Mouse (Mus musculus): ENCODE measurements around the gene Gm10282. TPM values are rescaled to one million over a fixed set of nuclear protein-coding genes. Genes with fewer than 3 reads are reported as not detected.

Gm10282 gene
- polyA plus RNA-seq, 1 experiment from 2014 or later, result 23.1 TPM

DNA sequence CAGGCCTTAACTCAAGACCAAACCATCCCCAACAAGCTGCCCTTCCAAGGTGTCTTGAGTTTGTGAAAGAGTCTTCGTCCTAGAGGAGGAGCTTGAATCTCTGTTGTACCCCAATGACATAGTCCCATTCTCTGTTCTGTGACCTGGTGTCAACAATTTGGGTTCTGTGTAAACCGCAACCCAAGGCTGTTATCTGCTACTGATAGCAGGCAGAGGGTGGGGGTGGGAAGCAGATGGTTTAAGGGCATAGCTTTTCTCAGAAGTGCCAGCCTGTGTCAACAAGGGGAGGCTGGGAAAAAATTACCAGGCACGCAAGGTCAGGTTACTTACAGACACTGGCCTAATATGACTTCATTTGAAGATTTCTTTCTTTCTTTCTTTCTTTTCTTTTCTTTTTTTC is 27.8 kb downstream of the Gm10282 start:
- no peaks in the 10 kb centered on the region for H3K27me3 ChIP-seq (replicated peaks; ENCODE audit: control insufficient read depth, insufficient read depth, low read length)
- H3K27ac ChIP-seq (replicated peaks; ENCODE audit: low read depth, low read length), result no peak overlapping the region
- WGBS, result 73% methylated on average over 3 of the region's 3 CpGs
- no peaks in the 10 kb centered on the region for H3K36me3 ChIP-seq (ENCODE audit: control insufficient read depth, insufficient read depth, low read length)
- no peak for ATAC-seq (ENCODE audit: low read depth)
- no peak overlapping the region for H3K4me2 ChIP-seq (ENCODE audit: low read depth, low read length)
- H3K4me1 ChIP-seq (ENCODE audit: control insufficient read depth, insufficient read depth, low read length), result no peaks in the 10 kb centered on the region
- H3K9me3 ChIP-seq (ENCODE audit: control insufficient read depth, low read length), result no peaks in the 10 kb centered on the region
- H3K4me3 ChIP-seq (ENCODE audit: low read depth, low read length), result no peak overlapping the region
- H3K9ac ChIP-seq (ENCODE audit: low read depth, low read length), result no peak overlapping the region
- DNase-seq (ENCODE audit: low spot score), result no peak

DNA sequence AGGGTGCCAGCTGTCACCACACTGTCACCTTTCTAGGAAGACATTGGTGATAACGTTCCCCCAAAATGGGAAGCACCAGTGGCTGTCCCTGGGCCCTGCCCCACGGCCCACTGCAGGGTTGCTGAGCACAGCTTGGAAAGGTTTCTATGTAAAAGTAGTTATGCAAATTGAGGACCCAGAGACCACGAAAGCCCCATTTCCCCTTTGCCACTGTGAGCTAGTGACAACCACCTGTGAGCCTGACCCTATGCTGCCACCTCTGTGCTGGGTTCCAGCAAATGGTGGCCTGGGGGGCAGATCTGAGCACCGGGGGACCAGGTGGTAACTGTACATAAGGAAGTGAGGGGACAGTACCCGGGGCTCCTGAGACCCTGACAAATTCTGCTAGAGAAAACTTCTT is 31.3 kb downstream of the Gm10282 start:
- no peak overlapping the region for H3K4me3 ChIP-seq (ENCODE audit: low read depth, low read length)
- no peaks in the 10 kb centered on the region for H3K9me3 ChIP-seq (ENCODE audit: control insufficient read depth, low read length)
- 77% methylated on average over 5 of the region's 5 CpGs for WGBS
- H3K36me3 ChIP-seq (ENCODE audit: control insufficient read depth, insufficient read depth, low read length), result no peaks in the 10 kb centered on the region
- no peaks in the 10 kb centered on the region for H3K27me3 ChIP-seq (replicated peaks; ENCODE audit: control insufficient read depth, insufficient read depth, low read length)
- H3K9ac ChIP-seq (ENCODE audit: low read depth, low read length), result no peak overlapping the region
- no peak overlapping the region for H3K4me2 ChIP-seq (ENCODE audit: low read depth, low read length)
- H3K27ac ChIP-seq (replicated peaks; ENCODE audit: low read depth, low read length), result no peak overlapping the region
- no peak for DNase-seq (ENCODE audit: low spot score)
- H3K4me1 ChIP-seq (ENCODE audit: control insufficient read depth, insufficient read depth, low read length), result no peaks in the 10 kb centered on the region
- no peak for ATAC-seq (ENCODE audit: low read depth)

DNA sequence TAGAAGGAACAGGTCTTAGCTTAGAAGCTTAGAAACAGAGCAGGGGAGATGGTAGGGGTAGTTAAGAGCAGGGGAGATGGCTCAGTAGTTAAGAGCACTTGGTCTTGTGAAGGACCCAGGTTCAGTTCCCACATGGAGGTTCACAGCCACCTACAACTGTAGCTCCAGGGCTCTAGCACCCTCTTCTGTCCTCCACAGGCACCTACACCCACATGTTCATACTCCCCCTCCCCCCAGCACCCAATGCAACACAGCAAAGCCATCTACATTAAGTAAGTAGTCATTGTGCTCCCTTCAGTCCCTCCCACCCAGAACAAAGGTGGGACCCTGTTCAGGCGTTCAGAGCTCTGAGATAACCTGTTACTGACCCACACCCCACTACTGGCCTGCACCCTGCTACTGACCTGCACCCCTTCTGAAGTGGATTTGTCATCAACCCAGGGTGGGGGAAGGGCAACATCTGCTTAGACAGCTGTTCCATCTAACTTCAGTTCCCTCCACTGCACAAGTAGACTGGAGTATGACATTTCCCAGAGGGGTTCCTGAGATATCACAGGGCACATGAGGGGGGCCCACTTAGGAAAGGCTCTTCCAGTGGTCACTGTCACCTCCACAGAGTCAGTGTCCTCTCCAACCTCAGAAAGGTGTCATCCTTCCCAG is 31.8 kb downstream of the Gm10282 start:
- ATAC-seq (ENCODE audit: low read depth), result no peak
- Histone ChIP-seq H3K4me1 (ENCODE audit: control insufficient read depth, insufficient read depth, low read length) (no peaks in the 10 kb centered on the region), H3K27ac (replicated peaks; ENCODE audit: low read depth, low read length) (no peak overlapping the region), H3K9me3 (ENCODE audit: control insufficient read depth, low read length) (no peaks in the 10 kb centered on the region), H3K4me3 (ENCODE audit: low read depth, low read length) (no peak overlapping the region), H3K36me3 (ENCODE audit: control insufficient read depth, insufficient read depth, low read length) (no peaks in the 10 kb centered on the region), H3K27me3 (replicated peaks; ENCODE audit: control insufficient read depth, insufficient read depth, low read length) (no peaks in the 10 kb centered on the region), H3K4me2 (ENCODE audit: low read depth, low read length) (no peak overlapping the region), H3K9ac (ENCODE audit: low read depth, low read length) (no peak overlapping the region)
- WGBS, result 100% methylated on average over 1 of the region's 1 CpGs
- no peak for DNase-seq (ENCODE audit: low spot score)

DNA sequence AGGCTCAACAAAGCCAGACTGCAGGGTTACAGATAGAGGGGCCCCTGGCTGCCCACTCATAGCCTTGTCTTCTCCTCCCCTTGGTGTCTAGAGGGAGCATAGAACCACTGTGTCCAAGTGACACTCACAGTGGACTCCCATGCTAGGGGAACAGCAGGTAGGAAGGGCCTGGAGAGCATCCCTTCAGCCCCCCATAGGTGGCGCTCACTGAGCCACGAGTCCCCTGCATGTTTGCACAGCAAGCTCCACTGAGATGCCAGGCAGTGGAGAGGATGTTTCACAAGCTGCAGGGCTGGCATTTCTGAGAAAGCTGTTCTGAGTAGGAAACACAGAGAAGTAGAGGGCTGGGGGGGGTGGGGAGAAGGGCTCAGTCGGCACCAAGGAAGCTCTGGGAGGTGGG is 32.7 kb downstream of the Gm10282 start:
- Histone ChIP-seq H3K4me1 (ENCODE audit: control insufficient read depth, insufficient read depth, low read length) (no peaks in the 10 kb centered on the region), H3K4me3 (ENCODE audit: low read depth, low read length) (no peak overlapping the region), H3K36me3 (ENCODE audit: control insufficient read depth, insufficient read depth, low read length) (no peaks in the 10 kb centered on the region), H3K27ac (replicated peaks; ENCODE audit: low read depth, low read length) (no peak overlapping the region), H3K9me3 (ENCODE audit: control insufficient read depth, low read length) (no peaks in the 10 kb centered on the region), H3K4me2 (ENCODE audit: low read depth, low read length) (no peak overlapping the region), H3K27me3 (replicated peaks; ENCODE audit: control insufficient read depth, insufficient read depth, low read length) (no peaks in the 10 kb centered on the region), H3K9ac (ENCODE audit: low read depth, low read length) (no peak overlapping the region)
- ATAC-seq (ENCODE audit: low read depth) (peak; percentile 70), DNase-seq (ENCODE audit: low spot score) (peak; percentile 64)
- WGBS, result 20% methylated on average over 3 of the region's 3 CpGs

DNA sequence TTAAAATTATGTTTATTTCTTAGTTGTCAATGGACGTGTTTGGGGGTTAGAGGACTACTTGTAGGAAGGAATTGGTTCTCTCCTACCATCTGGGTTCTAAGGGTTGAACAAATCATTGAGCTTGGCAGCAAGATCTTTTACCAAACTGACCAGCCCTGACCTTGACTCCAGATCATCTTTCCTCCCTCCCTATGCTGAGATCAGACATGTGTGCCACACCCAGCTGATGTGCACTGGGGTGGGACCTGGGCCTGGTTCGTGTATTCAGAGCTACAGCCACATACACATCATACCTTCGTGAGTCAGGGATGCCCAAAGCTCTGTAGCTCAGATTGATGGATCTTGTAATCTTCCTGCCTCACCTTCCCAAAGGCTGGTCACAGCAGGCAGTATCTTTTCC is 33.4 kb downstream of the Gm10282 start:
- H3K27ac ChIP-seq (replicated peaks; ENCODE audit: low read depth, low read length), result no peak overlapping the region
- no peak overlapping the region for H3K4me3 ChIP-seq (ENCODE audit: low read depth, low read length)
- H3K9me3 ChIP-seq (ENCODE audit: control insufficient read depth, low read length), result no peaks in the 10 kb centered on the region
- ATAC-seq (ENCODE audit: low read depth) (no peak), DNase-seq (ENCODE audit: low spot score) (no peak)
- H3K27me3 ChIP-seq (replicated peaks; ENCODE audit: control insufficient read depth, insufficient read depth, low read length), result no peaks in the 10 kb centered on the region
- WGBS, result 61% methylated on average over 3 of the region's 3 CpGs
- H3K36me3 ChIP-seq (ENCODE audit: control insufficient read depth, insufficient read depth, low read length), result no peaks in the 10 kb centered on the region
- H3K9ac ChIP-seq (ENCODE audit: low read depth, low read length), result no peak overlapping the region
- H3K4me1 ChIP-seq (ENCODE audit: control insufficient read depth, insufficient read depth, low read length), result no peaks in the 10 kb centered on the region
- no peak overlapping the region for H3K4me2 ChIP-seq (ENCODE audit: low read depth, low read length)

DNA sequence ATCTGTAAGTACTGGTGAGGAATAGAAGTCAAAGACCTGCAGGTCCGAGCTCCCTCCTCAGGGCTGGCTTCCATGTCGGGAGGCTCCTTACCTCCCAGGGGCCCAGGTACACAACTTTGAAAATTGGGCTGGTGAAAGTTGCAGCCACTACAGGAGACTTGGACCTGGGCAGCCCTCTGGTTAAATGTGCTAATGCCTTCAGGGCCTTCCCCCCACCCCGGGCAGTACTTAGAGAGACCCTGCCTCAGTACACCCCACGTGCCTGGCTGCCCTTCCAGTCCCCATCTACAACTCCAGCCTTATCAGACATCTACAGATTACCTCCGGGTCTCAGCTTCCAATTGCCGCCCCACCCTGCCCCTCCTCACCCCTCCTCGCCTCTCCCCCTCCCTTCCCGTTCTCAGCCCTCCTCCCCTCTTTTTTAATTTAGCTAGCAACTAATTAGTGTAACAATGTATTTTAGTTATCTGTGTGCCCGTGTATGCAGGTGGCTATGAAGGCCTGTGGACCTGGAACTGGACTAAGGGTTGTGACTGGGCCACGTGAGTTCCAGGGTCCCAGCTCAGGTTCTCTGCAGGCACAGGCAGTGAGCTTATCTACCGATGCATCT is 33.9 kb downstream of the Gm10282 start:
- 72% methylated on average over 11 of the region's 11 CpGs for WGBS
- Histone ChIP-seq H3K9ac (ENCODE audit: low read depth, low read length) (no peak overlapping the region), H3K27me3 (replicated peaks; ENCODE audit: control insufficient read depth, insufficient read depth, low read length) (no peaks in the 10 kb centered on the region), H3K9me3 (ENCODE audit: control insufficient read depth, low read length) (no peaks in the 10 kb centered on the region), H3K4me3 (ENCODE audit: low read depth, low read length) (no peak overlapping the region), H3K36me3 (ENCODE audit: control insufficient read depth, insufficient read depth, low read length) (no peaks in the 10 kb centered on the region), H3K4me1 (ENCODE audit: control insufficient read depth, insufficient read depth, low read length) (no peaks in the 10 kb centered on the region), H3K4me2 (ENCODE audit: low read depth, low read length) (no peak overlapping the region), H3K27ac (replicated peaks; ENCODE audit: low read depth, low read length) (no peak overlapping the region)
- ATAC-seq (ENCODE audit: low read depth), result no peak
- no peak for DNase-seq (ENCODE audit: low spot score)

DNA sequence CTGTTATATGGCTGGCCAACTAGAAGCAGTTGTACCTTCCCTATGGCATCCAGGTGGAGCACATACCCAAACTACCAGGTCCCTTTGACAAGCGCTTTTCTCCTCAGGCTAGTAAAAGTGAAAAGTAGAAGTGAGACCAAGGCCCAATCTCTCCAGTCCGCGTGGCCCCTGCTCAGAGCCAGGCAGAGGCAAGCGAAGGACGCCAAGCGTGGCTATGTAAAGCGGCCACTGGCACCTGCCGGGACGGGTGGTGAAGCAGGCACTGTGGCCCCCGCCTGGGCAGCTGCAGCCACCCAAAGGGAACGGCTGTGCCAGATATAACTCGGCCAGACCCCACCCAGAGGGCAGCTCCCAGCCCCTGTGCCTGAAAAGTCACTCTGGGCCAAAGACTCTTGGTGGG is 34.5 kb downstream of the Gm10282 start:
- DNase-seq (ENCODE audit: low spot score) (no peak), ATAC-seq (ENCODE audit: low read depth) (no peak)
- H3K36me3 ChIP-seq (ENCODE audit: control insufficient read depth, insufficient read depth, low read length), result no peaks in the 10 kb centered on the region
- H3K4me3 ChIP-seq (ENCODE audit: low read depth, low read length), result no peak overlapping the region
- H3K9ac ChIP-seq (ENCODE audit: low read depth, low read length), result no peak overlapping the region
- no peaks in the 10 kb centered on the region for H3K9me3 ChIP-seq (ENCODE audit: control insufficient read depth, low read length)
- H3K4me1 ChIP-seq (ENCODE audit: control insufficient read depth, insufficient read depth, low read length), result no peaks in the 10 kb centered on the region
- H3K4me2 ChIP-seq (ENCODE audit: low read depth, low read length), result no peak overlapping the region
- no peak overlapping the region for H3K27ac ChIP-seq (replicated peaks; ENCODE audit: low read depth, low read length)
- H3K27me3 ChIP-seq (replicated peaks; ENCODE audit: control insufficient read depth, insufficient read depth, low read length), result no peaks in the 10 kb centered on the region
- WGBS, result 87% methylated on average over 12 of the region's 12 CpGs

DNA sequence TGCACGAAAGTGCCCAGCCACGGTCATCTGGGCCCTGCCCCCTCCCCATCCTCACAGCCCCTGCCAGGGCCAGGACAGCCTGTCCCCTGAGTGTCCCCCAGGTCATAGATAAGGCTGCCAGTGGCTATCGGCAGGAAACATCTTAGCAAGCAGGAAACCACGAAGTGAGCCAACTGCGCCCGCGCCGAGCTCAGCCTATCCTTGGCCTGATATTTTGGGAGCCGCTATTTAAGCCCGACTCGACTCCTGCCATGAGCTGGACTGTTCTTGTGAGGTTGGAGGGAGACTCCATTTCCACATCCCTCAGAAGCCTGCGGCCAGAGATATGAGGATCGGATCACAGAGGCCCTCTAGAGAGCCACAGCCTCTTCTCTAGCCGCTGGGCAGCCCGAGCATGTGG is 36.7 kb downstream of the Gm10282 start:
- Histone ChIP-seq H3K27ac (replicated peaks; ENCODE audit: low read depth, low read length) (0 out of 2 replicates have a peak overlapping the region, but pooled peaks have one; percentile 15), H3K4me3 (ENCODE audit: low read depth, low read length) (no peak overlapping the region), H3K4me1 (ENCODE audit: control insufficient read depth, insufficient read depth, low read length) (no peaks in the 10 kb centered on the region), H3K36me3 (ENCODE audit: control insufficient read depth, insufficient read depth, low read length) (no peaks in the 10 kb centered on the region), H3K4me2 (ENCODE audit: low read depth, low read length) (no peak overlapping the region), H3K27me3 (replicated peaks; ENCODE audit: control insufficient read depth, insufficient read depth, low read length) (no peaks in the 10 kb centered on the region), H3K9ac (ENCODE audit: low read depth, low read length) (no peak overlapping the region), H3K9me3 (ENCODE audit: control insufficient read depth, low read length) (no peaks in the 10 kb centered on the region)
- DNase-seq (ENCODE audit: low spot score), result peak; percentile 56
- ATAC-seq (ENCODE audit: low read depth), result no peak
- 78% methylated on average over 15 of the region's 15 CpGs for WGBS

DNA sequence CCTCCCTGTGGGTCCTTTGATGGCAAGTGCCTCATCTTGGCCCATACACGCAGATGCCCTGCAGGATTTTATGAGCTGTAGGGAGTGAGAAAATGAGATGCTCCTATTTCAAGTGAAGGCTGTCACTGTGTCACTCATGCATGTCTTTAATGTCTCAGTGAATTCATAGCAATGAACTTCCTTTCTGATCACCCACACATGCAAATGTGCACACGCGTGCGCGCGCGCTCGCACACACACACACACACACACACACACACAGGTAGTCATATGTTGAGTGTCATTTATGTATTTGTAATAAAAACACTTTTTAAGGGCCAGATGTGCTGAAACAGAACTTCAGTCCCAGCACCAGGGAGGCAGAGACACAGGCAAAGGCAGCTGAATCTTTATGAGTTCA is 38.0 kb downstream of the Gm10282 start:
- no peak for DNase-seq (ENCODE audit: low spot score)
- Histone ChIP-seq H3K9me3 (ENCODE audit: control insufficient read depth, low read length) (no peaks in the 10 kb centered on the region), H3K4me2 (ENCODE audit: low read depth, low read length) (no peak overlapping the region), H3K36me3 (ENCODE audit: control insufficient read depth, insufficient read depth, low read length) (no peaks in the 10 kb centered on the region), H3K4me3 (ENCODE audit: low read depth, low read length) (no peak overlapping the region), H3K9ac (ENCODE audit: low read depth, low read length) (no peak overlapping the region), H3K4me1 (ENCODE audit: control insufficient read depth, insufficient read depth, low read length) (no peaks in the 10 kb centered on the region), H3K27ac (replicated peaks; ENCODE audit: low read depth, low read length) (no peak overlapping the region), H3K27me3 (replicated peaks; ENCODE audit: control insufficient read depth, insufficient read depth, low read length) (no peaks in the 10 kb centered on the region)
- whole genome bisulfite sequencing, result 96% methylated on average over 8 of the region's 8 CpGs
- no peak for ATAC-seq (ENCODE audit: low read depth)

Measured in embryonic facial prominence, embryonic 14.5 days (tissue).